Mouse (Mus musculus): Measurements from ENCODE around the gene Gna11.

The Gna11 gene

GRCm38 (mm10) chr10:81541363-81541762 lies 3.6 kb downstream of the Gna11 start:
- no peak for DNase-seq

- no peak for DNase-seq
Measured at GRCm38 (mm10) chr10:81538321-81539048, 6.5 kb downstream of the Gna11 start.

GRCm38 (mm10) chr10:81537429-81537828 lies 7.6 kb downstream of the Gna11 start:
- no peak for DNase-seq

GRCm38 (mm10) chr10:81536734-81537133 lies 8.3 kb downstream of the Gna11 start:
- no peak for DNase-seq

GRCm38 (mm10) chr10:81534826-81535225 lies 10.2 kb downstream of the Gna11 start:
- no peak for DNase-seq

GRCm38 (mm10) chr10:81526779-81527178 lies 18.2 kb downstream of the Gna11 start:
- DNase-seq: peak; percentile 69

GRCm38 (mm10) chr10:81525017-81525694 lies 19.8 kb downstream of the Gna11 start:
- DNase-seq: no peak

DNA sequence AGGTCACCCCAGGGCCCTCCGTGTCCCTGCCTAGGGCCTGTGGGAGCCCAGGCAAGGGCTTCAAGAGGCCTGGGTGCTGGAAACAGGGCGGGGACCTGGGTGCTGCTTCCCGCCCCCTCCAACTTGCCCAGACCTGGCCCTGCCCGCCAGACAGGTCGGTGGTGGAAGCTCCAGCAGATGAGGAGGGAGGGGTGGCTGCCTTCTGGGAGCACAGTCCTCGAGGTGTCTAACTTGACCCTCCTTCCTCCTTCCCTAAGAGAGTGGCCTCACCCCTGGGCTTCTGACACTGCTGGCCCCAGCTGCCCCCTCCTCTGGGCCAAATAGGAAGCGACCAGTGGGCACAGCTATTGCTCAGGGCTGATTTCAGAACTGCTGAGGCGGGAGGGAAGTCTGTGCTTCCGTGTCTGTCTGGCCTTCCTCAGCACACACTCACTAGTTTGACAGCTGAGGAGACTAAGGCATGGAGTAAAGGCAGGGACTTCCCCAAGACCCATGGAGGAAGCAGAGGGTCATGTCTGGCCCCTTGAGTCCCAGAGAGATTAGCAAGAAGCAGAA lies 20.9 kb downstream of the Gna11 start, which contains the start of gene Gna15:
Gene Gna15, minus strand, starts transcription at position 175 of the 555 bp plus-strand sequence.
- DNase-seq: no peak

- no peak for DNase-seq
Measured at GRCm38 (mm10) chr10:81523570-81523969, 21.4 kb downstream of the Gna11 start.

DNA sequence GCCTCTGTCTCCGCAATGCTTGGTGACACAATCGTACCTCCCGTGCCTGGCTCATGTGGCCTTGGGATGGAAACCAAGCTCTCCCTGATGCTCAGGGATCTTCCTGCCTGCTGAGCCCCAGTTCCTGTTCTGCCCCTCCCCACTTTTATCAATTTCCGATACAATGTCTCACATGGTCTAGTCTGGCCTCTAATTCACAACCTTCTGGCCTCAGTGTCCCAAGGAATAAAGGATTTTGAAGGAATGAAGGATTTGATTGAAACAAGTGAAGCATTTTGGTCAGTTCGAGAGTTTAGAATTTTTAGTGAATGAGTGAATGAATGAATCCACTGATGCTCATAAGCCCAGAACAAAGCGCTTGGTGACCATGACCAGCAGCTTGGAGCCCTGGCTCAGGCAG lies 21.8 kb downstream of the Gna11 start:
- DNase-seq: no peak

- DNase-seq: no peak
Measured at GRCm38 (mm10) chr10:81519978-81520365, 25.0 kb downstream of the Gna11 start.

DNA sequence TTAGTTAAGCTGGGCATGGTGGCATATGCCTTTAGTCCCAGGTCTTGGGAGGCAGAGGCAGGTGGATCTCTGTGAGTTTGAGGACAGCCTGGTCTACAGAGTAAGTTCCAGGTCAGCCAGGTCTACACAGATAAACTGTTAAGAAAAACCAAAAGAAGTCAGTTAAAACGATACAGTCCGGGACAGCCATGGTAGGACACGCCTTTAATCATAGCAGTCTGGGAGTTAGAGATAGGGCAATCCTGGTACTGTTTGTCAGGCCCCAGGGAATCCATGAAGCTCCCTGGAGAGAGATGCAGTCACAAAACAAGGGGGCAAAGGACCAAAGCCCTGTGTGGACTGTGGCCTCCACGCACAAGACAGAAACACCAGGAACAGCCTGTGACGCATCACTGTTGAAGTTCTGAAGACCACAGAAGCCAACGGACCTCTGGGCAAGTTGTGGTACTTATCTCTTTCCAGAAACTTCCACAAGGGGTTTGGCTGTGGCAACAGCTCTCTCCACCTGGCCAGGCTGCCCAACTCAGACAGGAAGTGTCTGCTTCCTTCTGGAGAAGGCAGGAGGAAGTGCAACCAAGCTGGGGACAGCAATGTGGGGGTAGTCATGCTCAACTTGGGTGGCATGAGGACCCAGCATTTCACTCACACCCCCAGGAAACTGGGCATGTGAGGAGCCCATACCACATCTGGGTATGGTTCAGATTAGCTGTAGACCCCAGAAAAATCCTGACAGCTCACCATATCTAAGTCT lies 25.6 kb downstream of the Gna11 start:
- no peak for DNase-seq

GRCm38 (mm10) chr10:81518546-81518945 lies 26.4 kb downstream of the Gna11 start:
- DNase-seq: peak; percentile 76

- DNase-seq: no peak
Measured at GRCm38 (mm10) chr10:81517227-81517626, 27.8 kb downstream of the Gna11 start.

DNA sequence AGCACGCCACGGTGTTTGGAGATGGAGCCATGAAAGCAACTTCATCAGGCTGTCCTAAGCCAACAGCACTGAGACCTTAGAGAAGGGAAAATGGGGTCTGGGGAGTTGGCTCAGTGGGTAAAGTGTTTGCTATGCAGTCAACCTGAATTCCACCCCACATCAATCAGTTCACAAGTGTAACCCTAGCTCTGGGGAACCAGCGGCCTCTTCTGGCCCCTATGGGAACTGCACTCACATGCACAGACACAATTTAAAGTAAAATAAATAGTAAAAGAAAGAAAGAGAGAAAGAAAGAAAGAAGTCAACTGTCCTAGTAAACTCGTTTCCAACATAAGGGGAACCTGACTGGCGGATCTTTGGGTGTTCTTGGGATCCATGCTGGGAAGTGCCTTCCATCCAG lies 31.2 kb downstream of the Gna11 start:
- DNase-seq: no peak

DNA sequence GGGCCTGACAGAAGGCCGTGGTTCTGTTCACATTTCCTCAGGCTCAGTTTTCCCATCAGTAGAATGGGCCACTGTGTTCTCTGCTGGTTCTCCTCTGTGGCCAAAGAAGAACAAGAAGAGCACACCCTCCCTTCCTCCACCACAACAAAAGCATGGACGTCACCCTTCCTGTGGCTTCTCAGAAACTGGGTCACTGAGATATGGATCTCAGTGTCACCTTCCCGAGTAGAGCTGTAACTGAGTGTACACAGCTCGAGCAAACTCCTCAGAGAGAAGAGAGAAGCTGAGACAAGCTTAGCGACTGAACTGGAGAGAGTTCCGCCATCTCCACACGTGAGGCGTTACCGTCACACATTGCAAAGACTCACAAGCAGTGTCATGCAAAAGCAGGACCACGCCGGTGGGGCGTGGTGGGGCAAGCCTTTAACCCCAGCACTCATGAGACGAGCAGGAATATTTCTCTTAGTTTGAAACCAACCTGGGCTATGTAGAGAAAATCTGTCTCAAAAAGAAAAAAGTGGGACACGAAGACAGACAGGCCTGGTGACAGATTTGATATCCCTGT lies 34.7 kb downstream of the Gna11 start:
- no peak for DNase-seq

DNA sequence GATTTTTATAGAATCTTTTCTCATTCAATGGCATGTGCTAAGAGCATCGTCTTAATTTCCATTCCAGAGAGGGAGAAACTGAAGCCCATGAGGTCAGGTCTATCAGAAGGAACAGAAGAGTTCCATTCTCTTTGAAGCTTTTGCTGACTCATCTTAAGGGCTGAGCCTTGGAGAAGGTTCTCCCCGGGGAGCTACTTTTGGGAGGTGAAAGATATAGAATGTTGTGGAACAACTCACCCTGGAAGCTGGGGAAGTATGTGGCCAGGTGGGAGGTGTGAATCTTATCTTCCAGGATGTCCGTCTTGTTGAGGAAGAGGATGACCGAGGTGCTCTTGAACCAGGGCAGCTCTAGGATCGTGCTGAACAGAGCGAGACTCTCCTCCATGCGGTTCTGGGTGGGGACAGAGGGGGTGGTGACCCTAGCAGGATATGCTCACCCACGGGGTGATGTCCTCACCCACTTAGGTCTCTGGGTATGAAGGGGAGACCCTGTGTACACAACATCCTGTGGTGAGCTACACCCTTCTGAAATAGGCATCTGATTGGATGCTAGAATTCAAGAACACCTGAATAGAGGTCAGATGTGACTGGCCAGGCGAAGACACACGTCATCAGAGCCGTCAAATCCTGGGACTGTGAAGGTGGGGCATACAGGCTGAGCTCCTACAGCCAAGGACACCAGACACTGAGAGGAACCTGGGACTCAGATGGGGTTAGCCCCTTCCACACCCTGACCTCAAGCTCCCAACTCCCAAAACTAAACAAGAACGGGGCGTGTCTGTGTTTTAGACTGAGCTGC lies 37.1 kb downstream of the Gna11 start:
- no peak for DNase-seq

DNA sequence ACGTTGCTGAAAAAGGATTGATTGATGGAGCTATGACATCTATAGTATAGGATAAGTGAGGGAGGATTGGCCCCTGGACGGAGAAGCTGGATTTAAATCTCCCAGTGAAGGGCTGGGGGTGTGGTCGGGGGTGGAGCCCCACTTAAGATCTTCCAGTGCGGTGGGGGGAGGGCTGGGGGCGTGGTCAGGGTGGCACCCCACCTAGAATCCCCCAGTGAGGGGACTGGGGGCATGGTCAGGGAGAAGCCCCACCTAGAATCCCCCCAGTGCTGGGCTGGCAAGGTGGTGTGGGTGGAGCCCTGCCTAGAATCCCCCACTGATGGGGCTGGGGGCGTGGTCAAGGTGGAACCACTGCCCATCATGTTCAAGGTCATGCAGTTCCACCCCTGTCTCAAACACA lies 37.9 kb downstream of the Gna11 start:
- no peak for DNase-seq

- no peak for DNase-seq
Measured at GRCm38 (mm10) chr10:81505016-81505664, 39.9 kb downstream of the Gna11 start.

GRCm38 (mm10) chr10:81502658-81503057 lies 42.3 kb downstream of the Gna11 start:
- DNase-seq: peak; percentile 90

GRCm38 (mm10) chr10:81501863-81502262 lies 43.1 kb downstream of the Gna11 start:
- DNase-seq: no peak

GRCm38 (mm10) chr10:81500032-81500431 lies 45.0 kb downstream of the Gna11 start, which contains the start of gene S1pr4:
Gene S1pr4, minus strand, starts transcription at chr10:81500132.
- no peak for DNase-seq
